ENCODE assay signal across 20 mouse cellular contexts in the genomic region with DNA sequence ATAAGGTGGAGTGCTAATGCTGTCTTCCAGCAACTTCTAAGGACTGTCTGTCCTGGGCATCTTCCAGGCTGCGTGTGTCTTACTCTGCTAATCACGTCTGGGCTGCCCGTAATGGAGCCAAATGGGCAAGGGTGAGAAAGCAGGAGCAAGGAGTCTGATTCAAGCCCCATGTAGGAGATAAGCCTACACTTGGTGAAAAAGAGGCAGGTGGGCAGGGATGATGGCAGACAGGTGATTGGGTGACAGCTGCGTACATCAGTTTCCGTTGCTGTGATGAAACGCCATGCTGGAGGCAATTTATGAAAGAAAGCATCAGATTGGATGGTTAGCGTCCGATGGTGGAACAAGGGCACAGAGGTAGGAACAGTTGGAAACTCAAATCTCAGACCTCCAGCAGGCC. TPM values are rescaled to one million over a fixed set of nuclear protein-coding genes. Genes with fewer than 3 reads are reported as not detected.
DNase-seq lines count a peak whose midpoint lies in the region; ATAC-seq lines count a peak whose summit lies in the region.
"Had no signal": no experiment of that assay in that cellular context is flagged by ENCODE, and none has a peak within 500 bp of the region (broad histone marks: within the 10 kb centered on the region; RNA-seq: fewer than 3 reads in every experiment).

No protein-coding gene starts in this region.

- H3K9me3 ChIP-seq in heart, embryonic 13.5 days: no peaks in the 10 kb centered on the region
- H3K9me3 ChIP-seq in liver, embryonic 12.5 days (replicated peaks): no peaks in the 10 kb centered on the region
- H3K9me3 ChIP-seq in liver, embryonic 16.5 days (replicated peaks; ENCODE audit: control insufficient read depth, low read length): no peaks in the 10 kb centered on the region
- H3K9me3 ChIP-seq: embryonic facial prominence, embryonic 12.5 days; forebrain, embryonic 13.5 days; hindbrain, embryonic 13.5 days; intestine, embryonic 15.5 days had no signal

- 87% methylated on average over 8 of the region's 8 CpGs for WGBS in heart, embryonic 13.5 days
- WGBS in liver, embryonic 12.5 days (ENCODE audit: insufficient replicate concordance): 76% methylated on average over 8 of the region's 8 CpGs
- WGBS in liver, embryonic 16.5 days (ENCODE audit: insufficient replicate concordance): 72% methylated on average over 8 of the region's 8 CpGs

- no peak for DNase-seq in heart, adult 8-10 months (ENCODE audit: low spot score)
- DNase-seq in liver: peak; percentile 47
- no peak for DNase-seq in layer of hippocampus, adult 9-10 months (ENCODE audit: low spot score)
- DNase-seq in testis, postnatal 10 days (ENCODE audit: low spot score): no peak
- DNase-seq: adrenal gland, adult 2 months; adrenal gland, postnatal 36 days; cerebellum, adult 11-12 months; cerebellum, adult 9-10 months; cerebellum, postnatal 25 days; gastrocnemius, postnatal 36 days; heart, adult 18-20 months; heart, postnatal 10 days had no signal

- H3K36me3 ChIP-seq in heart, embryonic 13.5 days: no peaks in the 10 kb centered on the region
- peaks cover 52% of the 10 kb centered on the region for H3K36me3 ChIP-seq in liver, embryonic 12.5 days
- H3K36me3 ChIP-seq in liver, embryonic 16.5 days (ENCODE audit: control insufficient read depth, insufficient read depth): peaks cover 14% of the 10 kb centered on the region
- H3K36me3 ChIP-seq: embryonic facial prominence, embryonic 12.5 days; hindbrain, embryonic 13.5 days; intestine, embryonic 15.5 days had no signal

- peaks cover 37% of the 10 kb centered on the region for H3K27me3 ChIP-seq in heart, embryonic 13.5 days (replicated peaks)
- H3K27me3 ChIP-seq in liver, embryonic 12.5 days (replicated peaks): 0 out of 2 replicates have a peak, but pooled peaks cover 9% of the 10 kb centered on the region
- H3K27me3 ChIP-seq in liver, embryonic 16.5 days (ENCODE audit: control insufficient read depth, insufficient read depth, low read depth, low read length): no peaks in the 10 kb centered on the region

- no peak overlapping the region for H3K9ac ChIP-seq in heart, embryonic 13.5 days
- peak overlapping the region; percentile 94 for H3K9ac ChIP-seq in liver, embryonic 12.5 days
- H3K9ac ChIP-seq in liver, embryonic 16.5 days (ENCODE audit: low read depth, low read length): peak overlapping the region; percentile 70
- H3K9ac ChIP-seq: embryonic facial prominence, embryonic 12.5 days; forebrain, embryonic 13.5 days; hindbrain, embryonic 13.5 days; intestine, embryonic 15.5 days had no signal

- peak overlapping the region; percentile 9; the same call in 1 of the 2 replicates for H3K4me3 ChIP-seq in heart, embryonic 13.5 days
- H3K4me3 ChIP-seq in liver, embryonic 12.5 days: peak overlapping the region; percentile 82
- H3K4me3 ChIP-seq in liver, embryonic 16.5 days (ENCODE audit: low read depth, low read length): peak overlapping the region; percentile 77
- H3K4me3 ChIP-seq: embryonic facial prominence, embryonic 12.5 days; forebrain, embryonic 13.5 days; hindbrain, embryonic 13.5 days; intestine, embryonic 15.5 days had no signal

- H3K27ac ChIP-seq in heart, embryonic 13.5 days (replicated peaks): no peak overlapping the region
- peak overlapping the region; percentile 96 for H3K27ac ChIP-seq in liver, embryonic 12.5 days
- peak overlapping the region; percentile 99 for H3K27ac ChIP-seq in liver, embryonic 16.5 days (ENCODE audit: low read length)
- H3K27ac ChIP-seq: embryonic facial prominence, embryonic 12.5 days; forebrain, embryonic 13.5 days; hindbrain, embryonic 13.5 days; intestine, embryonic 15.5 days had no signal

- H3K4me1 ChIP-seq in heart, embryonic 13.5 days: peaks cover 29% of the 10 kb centered on the region
- peaks cover 80% of the 10 kb centered on the region for H3K4me1 ChIP-seq in liver, embryonic 12.5 days
- H3K4me1 ChIP-seq in liver, embryonic 16.5 days (ENCODE audit: control insufficient read depth, low read depth, low read length): peaks cover 38% of the 10 kb centered on the region
- H3K4me1 ChIP-seq: forebrain, embryonic 13.5 days had no signal

- ATAC-seq in heart, embryonic 13.5 days (ENCODE audit: extremely low read depth, insufficient number of reproducible peaks, low FRiP score, low TSS enrichment): no peak
- no peak for ATAC-seq in liver, embryonic 12.5 days
- ATAC-seq in liver, embryonic 16.5 days (ENCODE audit: low read depth): no peak
- ATAC-seq: forebrain, embryonic 13.5 days; intestine, embryonic 15.5 days had no signal

- peak overlapping the region; percentile 64 for H3K4me2 ChIP-seq in heart, embryonic 13.5 days
- H3K4me2 ChIP-seq in liver, embryonic 12.5 days: peak overlapping the region; percentile 95
- peak overlapping the region; percentile 62 for H3K4me2 ChIP-seq in liver, embryonic 16.5 days (ENCODE audit: low read depth, low read length)
- H3K4me2 ChIP-seq: embryonic facial prominence, embryonic 12.5 days; forebrain, embryonic 13.5 days; hindbrain, embryonic 13.5 days; intestine, embryonic 15.5 days had no signal

RNA-seq across cellular contexts. Expression of a gene that starts 2.9 kb away (rescaled TPM):
- polyA plus RNA-seq in heart, embryonic 13.5 days (2015; fragmentation: Nextera tagmentation; extraction: Ambion mirVana): 13.0 and 19.3 TPM in 2 replicates
- 10 to 100 TPM in 1 of 4 experiments, 1 to 10 TPM in 3; 8.4 to 10.2 (median 8.5) TPM for total RNA-seq in heart, adult 8-10 months (2022)
- polyA plus RNA-seq in liver, embryonic 12.5 days (2016; fragmentation: Nextera tagmentation; extraction: Ambion mirVana): 477 and 480 TPM in 2 replicates
- polyA plus RNA-seq in liver, embryonic 16.5 days (2015; fragmentation: Nextera tagmentation; extraction: Ambion mirVana): 522 and 550 TPM in 2 replicates
- total RNA-seq: adrenal gland, adult 2 months; gastrocnemius, adult 8-10 months; gastrocnemius, postnatal 36 days had no signal

RNA-seq across cellular contexts. Expression of a gene that starts 14.1 kb away (rescaled TPM):
- 25.0 and 25.7 TPM in 2 replicates for polyA plus RNA-seq in heart, embryonic 13.5 days (2015; fragmentation: Nextera tagmentation; extraction: Ambion mirVana)
- total RNA-seq in heart, adult 8-10 months (2022): 10 to 100 TPM; 21.1 to 25.0 (median 23.2) TPM
- polyA plus RNA-seq in liver, embryonic 12.5 days (2016; fragmentation: Nextera tagmentation; extraction: Ambion mirVana): 27.2 and 29.8 TPM in 2 replicates
- polyA plus RNA-seq in liver, embryonic 16.5 days (2015; fragmentation: Nextera tagmentation; extraction: Ambion mirVana): 16.0 and 16.8 TPM in 2 replicates

RNA-seq across cellular contexts. Expression of a gene that starts 47.6 kb away (rescaled TPM):
- polyA plus RNA-seq in heart, embryonic 13.5 days (2015; fragmentation: Nextera tagmentation; extraction: Ambion mirVana): 132 and 149 TPM in 2 replicates
- 10 to 100 TPM; 63.0 to 64.1 (median 63.5) TPM for total RNA-seq in heart, adult 8-10 months (2022)
- 94.2 and 94.9 TPM in 2 replicates for polyA plus RNA-seq in liver, embryonic 12.5 days (2016; fragmentation: Nextera tagmentation; extraction: Ambion mirVana)
- 79.1 and 82.5 TPM in 2 replicates for polyA plus RNA-seq in liver, embryonic 16.5 days (2015; fragmentation: Nextera tagmentation; extraction: Ambion mirVana)

RNA-seq across cellular contexts. Expression of a gene that starts 56.2 kb away (rescaled TPM):
- 325 and 327 TPM in 2 replicates for polyA plus RNA-seq in heart, embryonic 13.5 days (2015; fragmentation: Nextera tagmentation; extraction: Ambion mirVana)
- total RNA-seq in heart, adult 8-10 months (2022): 100 to 1,000 TPM in 3 of 4 experiments, 10 to 100 TPM in 1; 97.1 to 165 (median 123) TPM
- 310 and 322 TPM in 2 replicates for polyA plus RNA-seq in liver, embryonic 12.5 days (2016; fragmentation: Nextera tagmentation; extraction: Ambion mirVana)
- 315 and 330 TPM in 2 replicates for polyA plus RNA-seq in liver, embryonic 16.5 days (2015; fragmentation: Nextera tagmentation; extraction: Ambion mirVana)

Comparison
In these comparisons a context has a peak if more than half of its experiments do, and no peak if none do; other contexts are left out.
1. H3K4me3 ChIP-seq: peak in every context shown above with its lines; median percentile 82 in liver, embryonic 12.5 days; 77 in liver, embryonic 16.5 days; 9 in heart, embryonic 13.5 days.
2. RNA of a gene that starts 2.9 kb away (polyA plus RNA-seq): 522 to 550 TPM in liver, embryonic 16.5 days and 477 to 480 TPM in liver, embryonic 12.5 days; 13.0 to 19.3 TPM in heart, embryonic 13.5 days; every median in the first group is over 10 times any median in the second.
3. Peak in every context shown above with its lines, with median percentiles within 50 percentile points of each other: H3K4me2 ChIP-seq.